10 mouse cellular contexts compared by ENCODE assay signal in the genomic region with DNA sequence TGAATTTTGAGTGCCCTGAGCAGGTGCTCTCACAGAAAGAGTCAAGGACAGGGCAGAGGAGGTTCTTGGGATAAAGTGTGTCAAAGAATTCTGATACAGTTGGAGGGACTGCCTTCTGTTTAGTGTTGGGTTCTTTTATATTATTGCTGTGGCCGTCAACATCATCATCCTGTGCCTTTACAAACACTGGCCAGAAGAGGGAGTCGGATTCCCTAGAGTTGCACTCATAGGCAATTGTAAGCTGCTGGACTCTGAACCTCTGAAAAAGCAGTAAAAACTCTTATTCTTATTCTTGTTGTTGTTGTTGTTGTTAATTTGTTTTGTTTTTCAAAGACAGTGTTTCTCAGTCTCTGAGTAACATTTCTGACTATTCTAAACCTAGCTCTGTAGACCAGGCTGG. TPM values are rescaled to one million over a fixed set of nuclear protein-coding genes. Genes with fewer than 3 reads are reported as not detected.
DNase-seq lines count a peak whose midpoint lies in the region; ATAC-seq and TF ChIP-seq lines count a peak whose summit lies in the region.
"Had no signal": no experiment of that assay in that cellular context is flagged by ENCODE, and none has a peak within 500 bp of the region (broad histone marks: within the 10 kb centered on the region; RNA-seq: fewer than 3 reads in every experiment).

No protein-coding gene starts in this region.

- H3K27me3 ChIP-seq in heart, embryonic 12.5 days (replicated peaks), result 0 out of 2 replicates have a peak, but pooled peaks cover 5% of the 10 kb centered on the region
- no peaks in the 10 kb centered on the region for H3K27me3 ChIP-seq in lung, embryonic 14.5 days (ENCODE audit: insufficient read depth, low read length)
- H3K27me3 ChIP-seq: heart, embryonic 15.5 days; lung, embryonic 15.5 days had no signal

- no peak overlapping the region for H3K4me2 ChIP-seq in heart, embryonic 12.5 days
- H3K4me2 ChIP-seq in lung, embryonic 14.5 days, result no peak overlapping the region
- H3K4me2 ChIP-seq: heart, embryonic 15.5 days; lung, embryonic 15.5 days had no signal

- ATAC-seq in heart, embryonic 12.5 days (ENCODE audit: insufficient number of reproducible peaks, low FRiP score), result no peak
- no peak for ATAC-seq in lung, embryonic 14.5 days (ENCODE audit: insufficient read depth)

- no peaks in the 10 kb centered on the region for H3K9me3 ChIP-seq in heart, embryonic 12.5 days (replicated peaks)
- H3K9me3 ChIP-seq in lung, embryonic 14.5 days (ENCODE audit: low read depth, low read length), result no peaks in the 10 kb centered on the region
- H3K9me3 ChIP-seq: heart, embryonic 15.5 days; lung, embryonic 15.5 days had no signal

- H3K27ac ChIP-seq in heart, embryonic 12.5 days (ENCODE audit: poor library complexity, severe bottlenecking), result no peak overlapping the region
- no peak overlapping the region for H3K27ac ChIP-seq in lung, embryonic 14.5 days (ENCODE audit: low read depth)
- H3K27ac ChIP-seq: heart, embryonic 15.5 days; lung, embryonic 15.5 days had no signal

- H3K4me3 ChIP-seq in heart, embryonic 12.5 days, result no peak overlapping the region
- no peak overlapping the region for H3K4me3 ChIP-seq in lung, embryonic 14.5 days (ENCODE audit: low read depth, low read length)
- H3K4me3 ChIP-seq: heart, embryonic 15.5 days; lung, embryonic 15.5 days had no signal

- H3K4me1 ChIP-seq in heart, embryonic 12.5 days (replicated peaks), result 0 out of 2 replicates have a peak, but pooled peaks cover 5% of the 10 kb centered on the region
- no peaks in the 10 kb centered on the region for H3K4me1 ChIP-seq in lung, embryonic 14.5 days (ENCODE audit: insufficient read depth)
- H3K4me1 ChIP-seq: lung, embryonic 15.5 days had no signal

- peak; percentile 20 to 49 for DNase-seq in heart, adult 18-20 months
- DNase-seq in urinary bladder, postnatal 25 days (ENCODE audit: low spot score), result peak; percentile 6
- DNase-seq in urinary bladder, adult 2 months (ENCODE audit: low spot score), result no peak
- peak; percentile 41 for DNase-seq in embryo, embryonic 10 days (ENCODE audit: low spot score)
- peak; percentile 68 for DNase-seq in lung, embryonic 14.5 days
- DNase-seq in MN1 (ENCODE audit: low spot score), result no peak
- DNase-seq in frontal cortex, postnatal 25 days (ENCODE audit: low spot score in 2 of 2), result no peak

- TF ChIP-seq CTCF in lung, embryonic 14.5 days (IDR thresholded peaks at IDR 0.05; ENCODE audit: low read depth), result peak; percentile 39

- no peak overlapping the region for H3K9ac ChIP-seq in heart, embryonic 12.5 days
- H3K9ac ChIP-seq in lung, embryonic 14.5 days, result no peak overlapping the region
- H3K9ac ChIP-seq: heart, embryonic 15.5 days; lung, embryonic 15.5 days had no signal

- WGBS in heart, embryonic 12.5 days, result 49% methylated on average over 2 of the region's 2 CpGs
- 47% methylated on average over 2 of the region's 2 CpGs for WGBS in lung, embryonic 14.5 days

- H3K36me3 ChIP-seq in heart, embryonic 12.5 days, result no peaks in the 10 kb centered on the region
- H3K36me3 ChIP-seq in lung, embryonic 14.5 days (ENCODE audit: insufficient read depth), result no peaks in the 10 kb centered on the region
- H3K36me3 ChIP-seq: heart, embryonic 15.5 days; lung, embryonic 15.5 days had no signal

RNA-seq across cellular contexts. Expression of a gene that starts 5.3 kb away (rescaled TPM):
- total RNA-seq in heart, adult 18-20 months (2021), result 10 to 100 TPM; 39.6 to 56.5 TPM
- polyA plus RNA-seq in heart, embryonic 12.5 days (2016; fragmentation: Nextera tagmentation; extraction: Ambion mirVana), result 67.2 and 84.6 TPM in 2 replicates
- polyA plus RNA-seq in urinary bladder, adult 2 months (2012; rRNA removed), result 17.2 and 21.2 TPM in 2 replicates
- 81.1 and 95.3 TPM in 2 replicates for polyA plus RNA-seq in lung, embryonic 14.5 days (2014; fragmentation: Nextera tagmentation; extraction: Ambion mirVana)

Comparison
In these comparisons a context has a peak if more than half of its experiments do, and no peak if none do; other contexts are left out.
1. DNase-seq: peak in heart, adult 18-20 months (2 of 2), urinary bladder, postnatal 25 days (single experiment), embryo, embryonic 10 days (single experiment) and lung, embryonic 14.5 days (single experiment); none in urinary bladder, adult 2 months (single experiment), MN1 (single experiment) and frontal cortex, postnatal 25 days (0 of 2).